Mouse (Mus musculus): Measurements from ENCODE around the gene Drc3.

The Drc3 gene

GRCm38 (mm10) chr11:60335771-60336170, 17.4 kb upstream of the Drc3 start:
- ATAC-seq (ENCODE audit: low TSS enrichment): peak; percentile 42

GRCm38 (mm10) chr11:60338291-60338690, 14.8 kb upstream of the Drc3 start:
- no peak for ATAC-seq (ENCODE audit: low TSS enrichment)

- no peak for ATAC-seq (ENCODE audit: low TSS enrichment)
Measured at GRCm38 (mm10) chr11:60339361-60339760, 13.8 kb upstream of the Drc3 start.

- ATAC-seq (ENCODE audit: low TSS enrichment): no peak
Measured at GRCm38 (mm10) chr11:60345868-60346267, 7.3 kb upstream of the Drc3 start.

GRCm38 (mm10) chr11:60346537-60346936, 6.6 kb upstream of the Drc3 start:
- ATAC-seq (ENCODE audit: low TSS enrichment): no peak

- no peak for ATAC-seq (ENCODE audit: low TSS enrichment)
Measured at GRCm38 (mm10) chr11:60351388-60351787, 1.7 kb upstream of the Drc3 start.

GRCm38 (mm10) chr11:60351925-60352371, 1.2 kb upstream of the Drc3 start:
- ATAC-seq (ENCODE audit: low TSS enrichment): peak; percentile 21

GRCm38 (mm10) chr11:60355952-60356351, 2.8 kb downstream of the Drc3 start:
- ATAC-seq (ENCODE audit: low TSS enrichment): no peak

- no peak for ATAC-seq (ENCODE audit: low TSS enrichment)
Measured at GRCm38 (mm10) chr11:60357116-60357515, 4.0 kb downstream of the Drc3 start.

- no peak for ATAC-seq (ENCODE audit: low TSS enrichment)
Measured at GRCm38 (mm10) chr11:60358548-60358947, 5.4 kb downstream of the Drc3 start.

- ATAC-seq (ENCODE audit: low TSS enrichment): no peak
Measured at GRCm38 (mm10) chr11:60359138-60359537, 6.0 kb downstream of the Drc3 start.

- ATAC-seq (ENCODE audit: low TSS enrichment): no peak
Measured at GRCm38 (mm10) chr11:60359936-60360335, 6.8 kb downstream of the Drc3 start.

- no peak for ATAC-seq (ENCODE audit: low TSS enrichment)
Measured at GRCm38 (mm10) chr11:60360631-60361201, 7.6 kb downstream of the Drc3 start.

GRCm38 (mm10) chr11:60366239-60367019, 13.3 kb downstream of the Drc3 start:
- no peak for ATAC-seq (ENCODE audit: low TSS enrichment)

- no peak for ATAC-seq (ENCODE audit: low TSS enrichment)
Measured at GRCm38 (mm10) chr11:60367256-60367655, 14.1 kb downstream of the Drc3 start.

- ATAC-seq (ENCODE audit: low TSS enrichment): no peak
Measured at GRCm38 (mm10) chr11:60368909-60369308, 15.8 kb downstream of the Drc3 start.

GRCm38 (mm10) chr11:60369448-60369847, 16.3 kb downstream of the Drc3 start:
- ATAC-seq (ENCODE audit: low TSS enrichment): no peak

- no peak for ATAC-seq (ENCODE audit: low TSS enrichment)
Measured at GRCm38 (mm10) chr11:60370431-60370830, 17.3 kb downstream of the Drc3 start.

- no peak for ATAC-seq (ENCODE audit: low TSS enrichment)
Measured at GRCm38 (mm10) chr11:60374481-60374880, 21.4 kb downstream of the Drc3 start.

- ATAC-seq (ENCODE audit: low TSS enrichment): no peak
Measured at GRCm38 (mm10) chr11:60383518-60383917, 30.4 kb downstream of the Drc3 start.

GRCm38 (mm10) chr11:60384762-60385421, 31.8 kb downstream of the Drc3 start:
- peak; percentile 87 for ATAC-seq (ENCODE audit: low TSS enrichment)

GRCm38 (mm10) chr11:60385946-60386345, 32.8 kb downstream of the Drc3 start:
- ATAC-seq (ENCODE audit: low TSS enrichment): no peak

GRCm38 (mm10) chr11:60387944-60388343, 34.8 kb downstream of the Drc3 start:
- no peak for ATAC-seq (ENCODE audit: low TSS enrichment)
